Mouse (Mus musculus) bone marrow macrophage, adult 2 months (primary cell): ENCODE measurements at regions not wholly inside any gene's neighbourhood (a gene's known extent, or its start where the extent isn't known, plus 50 kb on each side); places are given as distances from the start of the nearest gene placed in this dataset.

Source experiments
- CTCF ChIP-seq: IDR thresholded peaks from 2 replicates; pipeline ENCODE4 v1.5.1; 2012; ENCODE audit warnings: low read depth, mild to moderate bottlenecking, low read length, moderate library complexity
- POLR2A ChIP-seq: IDR thresholded peaks from 2 replicates; pipeline ENCODE4 v1.6.1; 2012; ENCODE audit warnings: mild to moderate bottlenecking, low read depth, low read length, borderline replicate concordance

DNA sequence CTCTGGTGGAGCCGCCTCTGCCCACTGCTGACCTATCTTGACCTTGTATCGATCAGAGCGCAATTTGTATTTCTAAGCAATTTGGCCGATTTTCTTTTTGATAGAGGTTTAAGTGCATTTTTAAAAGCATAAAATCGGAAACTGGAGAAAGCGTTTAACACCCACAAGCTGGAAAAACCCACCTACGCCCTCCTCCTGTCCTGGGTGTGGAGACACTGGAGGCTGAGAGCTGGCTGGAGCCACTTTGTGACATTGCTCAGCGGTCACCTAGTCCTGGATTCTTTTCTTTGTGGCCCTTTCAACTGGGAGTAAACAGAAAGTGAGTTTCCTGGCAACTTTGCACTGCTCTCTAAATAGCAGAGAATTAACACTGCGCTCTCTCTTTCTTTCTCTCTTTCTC is 81.4 kb downstream of the Kcnrg start:
- TF ChIP-seq POLR2A = no peak
- no peak for TF ChIP-seq CTCF
